Mouse (Mus musculus): ENCODE measurements around the gene Klhl10.

DNA sequence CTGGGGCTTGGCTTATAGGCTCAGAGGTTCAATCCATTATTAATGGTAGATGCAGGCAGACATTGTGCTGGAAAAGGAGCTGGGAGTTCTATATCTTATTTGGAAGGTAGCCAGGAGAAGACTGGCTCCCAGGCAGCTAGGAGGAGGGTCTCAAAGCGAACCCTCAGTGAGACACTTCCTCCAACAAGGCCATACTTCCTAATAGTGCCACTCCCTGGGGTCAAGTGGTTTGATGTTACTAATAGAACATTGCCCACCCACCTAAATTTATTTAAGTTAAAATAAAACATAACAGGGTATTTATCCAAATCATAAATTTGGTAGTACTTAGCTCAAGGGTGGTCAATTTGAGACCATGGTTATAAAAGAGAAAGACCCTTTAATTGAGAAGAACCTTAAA is 24.1 kb downstream of the Klhl10 start:
- TF ChIP-seq CTCF (IDR thresholded peaks at IDR 0.05) (no peak), EP300 (IDR thresholded peaks at IDR 0.05) (no peak)
